Mouse (Mus musculus) Patski (cell line): ENCODE measurements around the gene Dnajc16. TPM values are rescaled to one million over a fixed set of nuclear protein-coding genes. Genes with fewer than 3 reads are reported as not detected.
A peak's percentile ranks its signal among the peaks of the same experiment; 100 is the strongest.

Source experiments
- ATAC-seq: fragments of 100-300 bp; one replicate; pipeline ENCODE4 v1.8.0; 2021
- CTCF ChIA-PET: fragments of 350-600 bp; sonication (Branson Sonifier 250); formaldehyde crosslinking; loops from one replicate; lab custom pipeline; 2022; ENCODE audit warnings: inconsistent platforms; lab: Charles Lee
- POLR2A ChIA-PET: fragments of 350-600 bp; sonication (Branson Sonifier 250); formaldehyde crosslinking; loops from one replicate; lab custom pipeline; 2022; ENCODE audit warnings: antibody characterized with exemption, inconsistent platforms; lab: Charles Lee
- DNase-seq: peaks from one replicate; pipeline ENCODE4 v3.0.0-alpha.2; 2011; ENCODE audit warnings: low read depth, low spot score
- H3K27me3 ChIP-seq: fragments of 371-371 bp; one replicate; pipeline ENCODE4 v1.5.1; 2021
- CTCF ChIP-seq: fragments of 100-300 bp; IDR thresholded peaks from one replicate; pipeline ENCODE4 v1.5.1; 2021
- in situ Hi-C: fragments of 300-500 bp; cut with MboI; formaldehyde crosslinking; loops from 3 replicates; pipeline ENCODE4 v1.11.1; 2018; ENCODE audit warnings: low pct_unique_long_range_greater_than_20kb, mixed read lengths
- polyA plus RNA-seq: library from polyadenylated mRNA; unstranded; gene quantifications from one replicate; pipeline ENCODE4 v1.2.3, GENCODE M21; 2021

Gene Dnajc16
- polyA plus RNA-seq, 1 experiment from 2014 or later: 14.5 TPM

- no peak for DNase-seq
Observed at GRCm38 (mm10) chr4:141750826-141751225, 39.9 kb downstream of the Dnajc16 start.

GRCm38 (mm10) chr4:141749557-141749956 lies 41.2 kb downstream of the Dnajc16 start:
- ChIA-PET CTCF (no interaction called here), POLR2A (interaction anchor here (0.7 kb wide), 1 partner anchor 74 kb away, joined by 5 read pairs; no protein-coding TSS in a partner anchor)
- in situ Hi-C loops: no loop called here
- no peak for TF ChIP-seq CTCF
- no peak for ATAC-seq
- DNase-seq: no peak
- H3K27me3 ChIP-seq: no peaks in the 10 kb centered on the region

More at GRCm38 (mm10) chr4:141750826-141751225, 39.9 kb downstream of the Dnajc16 start:
- ChIA-PET POLR2A (no interaction called here), CTCF (no interaction called here)
- in situ Hi-C loops: no loop called here
- TF ChIP-seq CTCF: no peak
- no peaks in the 10 kb centered on the region for H3K27me3 ChIP-seq
- no peak for ATAC-seq

GRCm38 (mm10) chr4:141746578-141747346 lies 44.0 kb downstream of the Dnajc16 start, which contains the start of gene Agmat:
Agmat (plus strand) TSS chr4:141746672.
- DNase-seq: no peak
- ATAC-seq: no peak
- POLR2A ChIA-PET: no interaction called here
- CTCF ChIA-PET: no interaction called here
- no peak for TF ChIP-seq CTCF
- no peaks in the 10 kb centered on the region for H3K27me3 ChIP-seq
- in situ Hi-C loops: no loop called here

- H3K27me3 ChIP-seq: no peaks in the 10 kb centered on the region
- CTCF ChIA-PET: no interaction called here
- no peak for TF ChIP-seq CTCF
- DNase-seq (no peak), ATAC-seq (peak; percentile 35)
- POLR2A ChIA-PET: no interaction called here
- in situ Hi-C loops: no loop called here
Observed at GRCm38 (mm10) chr4:141742381-141742780, 48.4 kb downstream of the Dnajc16 start.

- ChIA-PET CTCF (no interaction called here), POLR2A (no interaction called here)
- no peaks in the 10 kb centered on the region for H3K27me3 ChIP-seq
- in situ Hi-C loops: no loop called here
- peak; percentile 65 for ATAC-seq
- TF ChIP-seq CTCF: no peak
- no peak for DNase-seq
Observed at GRCm38 (mm10) chr4:141741856-141742255, 48.9 kb downstream of the Dnajc16 start.

DNA sequence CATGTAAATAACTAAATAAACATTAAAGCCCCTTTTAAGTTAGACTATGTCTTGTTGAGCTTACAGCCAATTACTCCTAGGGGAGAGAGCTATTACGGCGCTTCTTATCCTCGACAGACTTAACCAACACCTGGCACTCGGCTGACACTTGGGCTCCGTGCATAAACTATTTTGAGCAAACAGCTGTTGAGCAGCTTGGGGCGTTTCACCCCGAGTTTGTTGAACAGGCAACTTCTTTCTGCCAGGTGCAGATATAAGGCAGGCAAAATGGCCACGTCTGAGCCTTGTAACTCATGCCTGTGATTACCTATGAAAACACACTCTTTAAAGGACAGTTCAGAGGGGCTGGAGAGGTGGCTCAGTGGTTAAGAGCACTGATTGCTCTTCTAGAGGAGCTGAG lies 52.7 kb downstream of the Dnajc16 start:
- CTCF ChIA-PET: no interaction called here
- TF ChIP-seq CTCF: no peak
- H3K27me3 ChIP-seq: no peaks in the 10 kb centered on the region
- in situ Hi-C loops: no loop called here
- DNase-seq (no peak), ATAC-seq (no peak)
- POLR2A ChIA-PET: no interaction called here

- ChIA-PET POLR2A (no interaction called here), CTCF (no interaction called here)
- in situ Hi-C loops: no loop called here
- no peak for TF ChIP-seq CTCF
- no peak for ATAC-seq
- no peaks in the 10 kb centered on the region for H3K27me3 ChIP-seq
- DNase-seq: no peak
Observed at GRCm38 (mm10) chr4:141736856-141737255, 53.9 kb downstream of the Dnajc16 start.

DNA sequence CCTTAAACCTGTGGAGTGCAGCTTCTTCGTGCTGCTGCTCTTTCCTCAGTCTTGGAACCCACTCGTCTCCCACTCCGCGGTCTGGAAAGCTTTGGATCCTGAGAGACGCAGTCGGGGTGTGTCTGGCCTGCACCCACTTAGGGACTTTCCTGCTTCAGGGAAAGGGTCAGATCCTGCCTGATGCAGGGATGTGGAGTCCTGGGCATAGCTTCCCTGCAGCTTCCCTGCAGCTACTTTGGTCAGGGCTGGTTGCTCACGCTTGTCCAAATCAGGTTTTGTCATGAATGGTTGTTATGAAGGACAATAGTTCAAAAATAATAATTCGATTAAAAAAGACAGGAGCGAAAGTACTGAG lies 55.5 kb downstream of the Dnajc16 start:
- H3K27me3 ChIP-seq: no peaks in the 10 kb centered on the region
- CTCF ChIA-PET: no interaction called here
- ATAC-seq: no peak
- in situ Hi-C loops: no loop called here
- DNase-seq: no peak
- POLR2A ChIA-PET: interaction anchor here (1.0 kb wide), 1 partner anchor 11 kb away, joined by 3 read pairs; the partner anchor contains the start of gene Ddi2
- TF ChIP-seq CTCF: no peak

GRCm38 (mm10) chr4:141734446-141735205 lies 56.1 kb downstream of the Dnajc16 start:
- in situ Hi-C loops: no loop called here
- ATAC-seq: peak; percentile 92
- CTCF ChIA-PET: no interaction called here
- H3K27me3 ChIP-seq: no peaks in the 10 kb centered on the region
- no peak for TF ChIP-seq CTCF
- DNase-seq: no peak
- POLR2A ChIA-PET: interaction anchor here (0.5 to 1.0 kb wide), 2 partner anchors 11 to 42 kb away, joined by 3 read pairs; partner anchors contain the start of gene Ddi2

DNA sequence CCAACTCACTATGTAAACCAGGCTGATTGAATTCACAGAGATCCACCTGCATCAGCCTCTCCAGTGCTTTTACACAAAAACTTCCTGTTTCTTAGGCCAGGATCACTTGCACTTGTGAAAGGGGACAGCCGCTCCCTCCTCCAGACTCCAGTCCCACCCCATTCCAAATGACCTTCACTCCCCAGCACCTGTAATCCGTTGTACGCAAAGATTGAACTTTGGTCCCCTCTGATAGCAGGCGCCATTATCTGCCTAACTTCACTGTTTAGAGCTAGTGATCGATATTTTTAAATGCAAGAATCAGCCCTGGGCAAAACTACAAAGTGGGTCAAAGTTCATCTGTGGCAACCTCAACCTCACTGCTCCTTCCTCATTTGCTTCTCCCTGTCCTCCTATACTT lies 59.0 kb downstream of the Dnajc16 start:
- no peak for ATAC-seq
- CTCF ChIA-PET: no interaction called here
- in situ Hi-C loops: no loop called here
- H3K27me3 ChIP-seq: no peaks in the 10 kb centered on the region
- TF ChIP-seq CTCF: no peak
- POLR2A ChIA-PET: no interaction called here
- DNase-seq: no peak

- no peak for TF ChIP-seq CTCF
- DNase-seq: no peak
- in situ Hi-C loops: no loop called here
- ChIA-PET POLR2A (no interaction called here), CTCF (interaction anchor here (1.4 kb wide), 1 partner anchor 9 kb away, joined by 5 read pairs; no protein-coding TSS in a partner anchor)
- no peaks in the 10 kb centered on the region for H3K27me3 ChIP-seq
- no peak for ATAC-seq
Observed at GRCm38 (mm10) chr4:141730401-141730800, 60.3 kb downstream of the Dnajc16 start.
